Mouse (Mus musculus) heart, embryonic 11.5 days (tissue): ENCODE measurements around the gene Hecw2. TPM values are rescaled to one million over a fixed set of nuclear protein-coding genes. Genes with fewer than 3 reads are reported as not detected.

Experiments used
- ATAC-seq: fragments of 200-750 bp; cut with Nextera tagmentation; replicated peaks from 2 replicates; pipeline ENCODE4 v1.8.0; 2017; ENCODE audit warnings: moderate library complexity; ENCODE audit not compliant: insufficient number of reproducible peaks, low FRiP score, low TSS enrichment
- H3K27ac ChIP-seq: fragments of 300-500 bp; sonication (generic); 2 replicates; pipeline ENCODE4 v1.5.1; 2014; ENCODE audit warnings: mild to moderate bottlenecking, low read depth, low read length
- H3K27me3 ChIP-seq: fragments of 300-500 bp; sonication (generic); 2 replicates; pipeline ENCODE4 v1.6.1; 2014; ENCODE audit warnings: mild to moderate bottlenecking, low read length, mixed read lengths; ENCODE audit not compliant: control insufficient read depth, insufficient read depth
- H3K36me3 ChIP-seq: fragments of 300-500 bp; sonication (generic); 2 replicates; pipeline ENCODE4 v1.6.1; 2014; ENCODE audit warnings: mild to moderate bottlenecking, low read length, moderate library complexity, mixed read lengths; ENCODE audit not compliant: control insufficient read depth, insufficient read depth
- H3K4me1 ChIP-seq: fragments of 300-500 bp; sonication (generic); 2 replicates; pipeline ENCODE4 v1.6.1; 2014; ENCODE audit warnings: low read length; ENCODE audit not compliant: control insufficient read depth, insufficient read depth
- H3K4me2 ChIP-seq: fragments of 300-500 bp; sonication (generic); 2 replicates; pipeline ENCODE4 v1.6.1; 2014; ENCODE audit warnings: mild to moderate bottlenecking, moderate library complexity
- H3K4me3 ChIP-seq: fragments of 300-500 bp; sonication (generic); 2 replicates; pipeline ENCODE4 v1.5.1; 2014; ENCODE audit warnings: low read depth, low read length
- H3K9ac ChIP-seq: fragments of 300-500 bp; sonication (generic); 2 replicates; pipeline ENCODE4 v1.6.1; 2014; ENCODE audit warnings: mild to moderate bottlenecking, low read depth, low read length, moderate library complexity
- H3K9me3 ChIP-seq: fragments of 300-500 bp; sonication (generic); replicated peaks from 2 replicates; pipeline ENCODE4 v1.6.1; 2016; ENCODE audit warnings: low read length; ENCODE audit not compliant: control insufficient read depth
- WGBS: fragments of 180-500 bp; shearing (Covaris S2); extraction: QIAGEN DNeasy Blood & Tissue Kit; methylation state at CpG from one replicate; pipeline ENCODE4 v1.1.7; 2014; ENCODE audit not compliant: insufficient replicate concordance; 5-methylcytosine and 5-hydroxymethylcytosine counted together
- polyA plus RNA-seq: library from polyadenylated mRNA; unstranded; fragments of >200 nt; fragmentation: Nextera tagmentation; extraction: Ambion mirVana; gene quantifications from 2 replicates; pipeline ENCODE4 v1.2.1, GENCODE M21; 2014

Gene Hecw2
- polyA plus RNA-seq, 1 experiment from 2014 or later = 6.5 TPM

- Histone ChIP-seq H3K4me2 (no peak overlapping the region), H3K36me3 (no peaks in the 10 kb centered on the region), H3K9ac (no peak overlapping the region), H3K27ac (no peak overlapping the region), H3K9me3 (no peaks in the 10 kb centered on the region), H3K4me1 (no peaks in the 10 kb centered on the region), H3K4me3 (no peak overlapping the region), H3K27me3 (no peaks in the 10 kb centered on the region)
- 63% methylated on average over 2 of the region's 2 CpGs for WGBS
- no peak for ATAC-seq
These were observed 312.5 kb downstream of the Hecw2 start for GRCm38 (mm10) chr1:53882480-53882879.

GRCm38 (mm10) chr1:53875919-53876318 is 319.0 kb downstream of the Hecw2 start:
- H3K27ac ChIP-seq = no peak overlapping the region
- no peak for ATAC-seq
- no peak overlapping the region for H3K9ac ChIP-seq
- H3K4me2 ChIP-seq = no peak overlapping the region
- H3K27me3 ChIP-seq = no peaks in the 10 kb centered on the region
- H3K9me3 ChIP-seq = no peaks in the 10 kb centered on the region
- no peaks in the 10 kb centered on the region for H3K36me3 ChIP-seq
- H3K4me3 ChIP-seq = no peak overlapping the region
- 83% methylated on average over 5 of the region's 5 CpGs for WGBS
- no peaks in the 10 kb centered on the region for H3K4me1 ChIP-seq

GRCm38 (mm10) chr1:53867316-53867715 is 327.7 kb downstream of the Hecw2 start:
- H3K4me2 ChIP-seq = no peak overlapping the region
- no peaks in the 10 kb centered on the region for H3K4me1 ChIP-seq
- H3K27me3 ChIP-seq = no peaks in the 10 kb centered on the region
- no peaks in the 10 kb centered on the region for H3K36me3 ChIP-seq
- H3K9me3 ChIP-seq = no peaks in the 10 kb centered on the region
- ATAC-seq = no peak
- WGBS = 84% methylated on average over 2 of the region's 2 CpGs
- H3K9ac ChIP-seq = no peak overlapping the region
- H3K27ac ChIP-seq = no peak overlapping the region
- no peak overlapping the region for H3K4me3 ChIP-seq

- no peaks in the 10 kb centered on the region for H3K36me3 ChIP-seq
- H3K4me3 ChIP-seq = no peak overlapping the region
- no peak overlapping the region for H3K4me2 ChIP-seq
- H3K27ac ChIP-seq = no peak overlapping the region
- 33% methylated on average over 3 of the region's 3 CpGs for WGBS
- no peaks in the 10 kb centered on the region for H3K9me3 ChIP-seq
- H3K4me1 ChIP-seq = no peaks in the 10 kb centered on the region
- ATAC-seq = no peak
- no peaks in the 10 kb centered on the region for H3K27me3 ChIP-seq
- no peak overlapping the region for H3K9ac ChIP-seq
These were observed 328.5 kb downstream of the Hecw2 start for GRCm38 (mm10) chr1:53866374-53866902.

GRCm38 (mm10) chr1:53864046-53864445 is 330.9 kb downstream of the Hecw2 start:
- H3K9me3 ChIP-seq = no peaks in the 10 kb centered on the region
- no peaks in the 10 kb centered on the region for H3K4me1 ChIP-seq
- no peak for ATAC-seq
- H3K27me3 ChIP-seq = no peaks in the 10 kb centered on the region
- H3K4me2 ChIP-seq = no peak overlapping the region
- no peak overlapping the region for H3K9ac ChIP-seq
- WGBS = 88% methylated on average over 3 of the region's 3 CpGs
- H3K4me3 ChIP-seq = no peak overlapping the region
- H3K27ac ChIP-seq = no peak overlapping the region
- H3K36me3 ChIP-seq = no peaks in the 10 kb centered on the region

GRCm38 (mm10) chr1:53860611-53861010 is 334.4 kb downstream of the Hecw2 start:
- H3K9me3 ChIP-seq = no peaks in the 10 kb centered on the region
- no peaks in the 10 kb centered on the region for H3K36me3 ChIP-seq
- 79% methylated on average over 3 of the region's 3 CpGs for WGBS
- no peak overlapping the region for H3K9ac ChIP-seq
- H3K4me1 ChIP-seq = no peaks in the 10 kb centered on the region
- H3K4me2 ChIP-seq = no peak overlapping the region
- ATAC-seq = no peak
- H3K27me3 ChIP-seq = no peaks in the 10 kb centered on the region
- H3K27ac ChIP-seq = no peak overlapping the region
- no peak overlapping the region for H3K4me3 ChIP-seq

- Histone ChIP-seq H3K9me3 (no peaks in the 10 kb centered on the region), H3K27ac (no peak overlapping the region), H3K4me2 (no peak overlapping the region), H3K27me3 (no peaks in the 10 kb centered on the region), H3K9ac (no peak overlapping the region), H3K4me3 (no peak overlapping the region), H3K4me1 (no peaks in the 10 kb centered on the region), H3K36me3 (no peaks in the 10 kb centered on the region)
- ATAC-seq = no peak
These were observed 335.8 kb downstream of the Hecw2 start for GRCm38 (mm10) chr1:53859175-53859574.

GRCm38 (mm10) chr1:53856501-53857103 is 338.4 kb downstream of the Hecw2 start:
- Histone ChIP-seq H3K4me2 (no peak overlapping the region), H3K9me3 (no peaks in the 10 kb centered on the region), H3K36me3 (no peaks in the 10 kb centered on the region), H3K4me1 (no peaks in the 10 kb centered on the region), H3K27ac (no peak overlapping the region), H3K9ac (no peak overlapping the region), H3K27me3 (no peaks in the 10 kb centered on the region), H3K4me3 (no peak overlapping the region)
- ATAC-seq = no peak
- WGBS = 88% methylated on average over 7 of the region's 7 CpGs

GRCm38 (mm10) chr1:53855732-53856131 is 339.2 kb downstream of the Hecw2 start:
- WGBS = 82% methylated on average over 7 of the region's 7 CpGs
- H3K27me3 ChIP-seq = no peaks in the 10 kb centered on the region

More at GRCm38 (mm10) chr1:53855732-53856131, 339.2 kb downstream of the Hecw2 start:
- Histone ChIP-seq H3K4me3 (no peak overlapping the region), H3K27ac (no peak overlapping the region), H3K9ac (no peak overlapping the region), H3K4me2 (no peak overlapping the region), H3K9me3 (no peaks in the 10 kb centered on the region), H3K36me3 (no peaks in the 10 kb centered on the region), H3K4me1 (no peaks in the 10 kb centered on the region)
- no peak for ATAC-seq
